Mouse (Mus musculus) olfactory bulb, adult 2 months (tissue): Measurements from ENCODE around the gene Fstl1.

Experiments used
- CTCF ChIP-seq: fragments of 200-500 bp; IDR thresholded peaks from 2 replicates; pipeline ENCODE4 v1.5.1; 2012; ENCODE audit warnings: low read depth, mild to moderate bottlenecking, low read length, moderate library complexity; ENCODE audit not compliant: insufficient read depth
- POLR2A ChIP-seq: fragments of 200-500 bp; IDR thresholded peaks from 2 replicates; pipeline ENCODE4 v1.6.1; 2012; ENCODE audit warnings: mild to moderate bottlenecking, low read depth, low read length, moderate library complexity; ENCODE audit not compliant: insufficient read depth

DNA sequence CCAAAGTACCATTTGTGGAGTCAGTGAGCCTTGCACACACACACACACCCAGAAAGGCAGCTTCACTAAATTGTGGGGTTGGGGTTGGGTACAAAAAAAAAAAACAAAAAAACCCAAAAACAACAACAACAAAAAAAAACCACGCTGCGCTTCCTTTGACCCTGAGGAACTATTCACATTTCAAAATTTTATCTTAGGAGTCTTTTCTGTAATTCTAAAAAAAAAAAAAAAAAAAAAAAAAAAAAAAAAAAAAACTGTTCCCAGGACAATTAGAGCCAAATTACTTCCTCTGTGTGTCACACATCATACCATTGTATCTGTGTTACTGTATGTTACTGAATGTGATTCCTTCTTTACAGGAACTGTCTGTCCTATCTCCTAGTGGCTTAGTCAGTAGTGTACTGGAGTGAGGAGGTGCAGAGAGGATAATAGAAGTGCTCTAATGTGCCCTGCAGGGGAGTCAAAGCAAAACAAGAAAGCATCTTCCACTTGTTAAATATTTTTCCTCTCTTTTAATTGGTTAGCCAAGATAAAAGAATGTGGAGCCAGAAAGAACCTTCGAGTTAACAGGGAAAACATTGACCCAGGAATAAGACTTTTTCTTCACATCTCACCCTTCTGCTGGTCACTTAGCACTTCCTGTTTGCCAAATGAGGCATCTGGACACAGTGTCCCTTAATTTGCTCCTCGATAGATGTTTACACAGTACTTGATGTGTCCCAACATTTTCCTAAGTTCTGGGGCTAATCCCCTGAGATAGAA, 93.0 kb downstream of the Fstl1 start:
- TF ChIP-seq CTCF (no peak), POLR2A (no peak)
